Mouse (Mus musculus): ENCODE results near the gene Casp8ap2.

DNA sequence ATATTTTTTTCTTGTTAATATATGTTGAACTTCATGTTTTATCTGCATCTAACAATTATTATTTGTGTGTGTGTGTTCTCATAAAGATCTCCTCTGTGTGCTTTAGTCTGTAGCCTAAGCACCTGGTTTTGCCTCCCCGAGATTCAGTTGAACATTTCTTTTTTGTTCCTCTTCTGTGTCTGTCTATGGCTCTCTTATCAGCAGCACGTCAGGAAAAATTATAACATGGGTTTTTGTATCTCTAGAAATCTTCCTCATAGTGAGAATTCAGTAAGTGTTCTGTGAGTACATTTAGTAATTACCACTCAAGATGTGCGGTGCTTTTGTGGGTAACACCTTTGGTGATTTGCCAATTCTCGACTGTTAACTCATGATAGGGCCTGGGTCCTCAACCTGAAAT lies 50.6 kb downstream of the Casp8ap2 start:
- TF ChIP-seq MAZ (IDR thresholded peaks at IDR 0.05; ENCODE audit: low read depth, low read length) = no peak
- no peak for TF ChIP-seq USF1 (IDR thresholded peaks at IDR 0.05; ENCODE audit: low read depth, low read length)
- TF ChIP-seq CTCF (IDR thresholded peaks at IDR 0.05 in 2 of 3, conservative IDR thresholded peaks at IDR 0.05 in 1 of 3; ENCODE audit: control insufficient read depth in 1 of 3, insufficient read depth in 1 of 3, low read depth in 2 of 3, low read length in 3 of 3, poor library complexity in 1 of 3, severe bottlenecking in 1 of 3) = no peak
- no peak for TF ChIP-seq CHD2 (IDR thresholded peaks at IDR 0.05; ENCODE audit: low read length)
- TF ChIP-seq GABPA (IDR thresholded peaks at IDR 0.05; ENCODE audit: low read depth, low read length) = no peak
- no peak for TF ChIP-seq POLR2AphosphoS2 (IDR thresholded peaks at IDR 0.05; ENCODE audit: low read length)
- no peak for TF ChIP-seq NELFE (IDR thresholded peaks at IDR 0.05; ENCODE audit: low read depth, low read length)
- TF ChIP-seq ETS1 (IDR thresholded peaks at IDR 0.05; ENCODE audit: low read depth, low read length) = no peak; the same call in 1 of the 2 replicates
- peak; percentile 54; the same call in 1 of the 2 replicates for TF ChIP-seq RCOR1 (IDR thresholded peaks at IDR 0.05; ENCODE audit: low read depth, low read length)
- TF ChIP-seq GATA1 (IDR thresholded peaks at IDR 0.05; ENCODE audit: low read depth, low read length) = peak; percentile 75
- no peak for TF ChIP-seq MEF2A (IDR thresholded peaks at IDR 0.05; ENCODE audit: extremely low read depth, insufficient replicate concordance, low read depth, low read length, poor library complexity, severe bottlenecking)
- TF ChIP-seq TAL1 (IDR thresholded peaks at IDR 0.05; ENCODE audit: low read length) = no peak
- no peak for TF ChIP-seq POLR2A (IDR thresholded peaks at IDR 0.05; ENCODE audit: control insufficient read depth in 1 of 2, insufficient read depth in 1 of 2, low read depth in 1 of 2, low read length in 2 of 2, poor library complexity in 1 of 2)
- TF ChIP-seq E2F4 (IDR thresholded peaks at IDR 0.05; ENCODE audit: borderline replicate concordance, low read depth, low read length) = no peak

Measured in MEL (cell line).